Mouse (Mus musculus) heart, postnatal 0 days (tissue): ENCODE data around the gene Gm11634.
"Not testable (repeated sequence)": the region's sequence is repeated elsewhere in the genome, so short reads cannot be mapped to it uniquely, and the experiment has no call there.

Experiments used
- CTCF ChIP-seq: IDR thresholded peaks from 2 replicates; pipeline ENCODE4 v1.5.1; 2016; ENCODE audit warnings: antibody characterized with exemption, control low read depth, low read depth
- EP300 ChIP-seq: IDR thresholded peaks from 2 replicates; pipeline ENCODE4 v1.6.1; 2016; ENCODE audit warnings: antibody characterized with exemption, low read depth

DNA sequence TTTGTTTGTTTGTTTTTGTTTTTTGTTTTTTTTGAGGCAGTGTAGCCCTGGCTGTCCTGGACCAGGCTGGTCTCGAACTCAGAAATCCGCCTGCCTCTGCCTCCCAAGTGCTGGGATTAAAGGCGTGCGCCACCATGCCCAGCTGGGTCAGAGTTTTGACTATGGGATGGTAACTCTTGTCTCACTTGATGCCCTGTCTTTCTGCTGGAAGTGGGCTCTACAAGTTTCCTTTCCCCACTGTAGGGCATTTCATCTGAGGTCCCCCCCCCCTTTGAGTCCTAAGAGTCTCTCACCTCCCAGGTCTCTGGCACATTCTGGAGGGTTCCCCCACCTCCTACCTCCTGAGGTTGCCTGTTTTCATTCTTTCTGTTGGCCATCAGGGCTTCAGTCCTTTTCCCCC, 8.1 kb upstream of the Gm11634 start:
- TF ChIP-seq CTCF, EP300: not testable (repeated sequence)
